Mouse (Mus musculus) midbrain, embryonic 16.5 days (tissue): Measurements from ENCODE around the gene Amhr2. TPM values are rescaled to one million over a fixed set of nuclear protein-coding genes. Genes with fewer than 3 reads are reported as not detected.

ENCODE experiments used
- ATAC-seq: fragments of 200-750 bp; cut with Nextera tagmentation; 2 replicates; pipeline ENCODE4 v1.8.0; 2017; ENCODE audit warnings: moderate TSS enrichment
- H3K27ac ChIP-seq: fragments of 300-500 bp; sonication (generic); 2 replicates; pipeline ENCODE4 v1.5.1; 2014; ENCODE audit warnings: mild to moderate bottlenecking, low read length, mixed read lengths
- H3K27me3 ChIP-seq: fragments of 300-500 bp; sonication (generic); 2 replicates; pipeline ENCODE4 v1.6.1; 2014; ENCODE audit warnings: low read depth, low read length, mixed read lengths; ENCODE audit not compliant: control insufficient read depth, insufficient read depth
- H3K36me3 ChIP-seq: fragments of 300-500 bp; sonication (generic); 2 replicates; pipeline ENCODE4 v1.6.1; 2014; ENCODE audit warnings: mild to moderate bottlenecking, low read length, moderate library complexity, mixed read lengths; ENCODE audit not compliant: control insufficient read depth, insufficient read depth
- H3K4me1 ChIP-seq: fragments of 300-500 bp; sonication (generic); 2 replicates; pipeline ENCODE4 v1.6.1; 2014; ENCODE audit warnings: mild to moderate bottlenecking, low read length, mixed read lengths; ENCODE audit not compliant: control insufficient read depth, insufficient read depth
- H3K4me2 ChIP-seq: fragments of 300-500 bp; sonication (generic); 2 replicates; pipeline ENCODE4 v1.6.1; 2014; ENCODE audit warnings: mild to moderate bottlenecking, low read length, mixed read lengths
- H3K4me3 ChIP-seq: fragments of 300-500 bp; sonication (generic); 2 replicates; pipeline ENCODE4 v1.5.1; 2014; ENCODE audit warnings: low read depth, mild to moderate bottlenecking, low read length, moderate library complexity, mixed read lengths
- H3K9ac ChIP-seq: fragments of 300-500 bp; sonication (generic); 2 replicates; pipeline ENCODE4 v1.6.1; 2014; ENCODE audit warnings: low read depth, low read length, mixed read lengths
- H3K9me3 ChIP-seq: fragments of 300-500 bp; sonication (generic); replicated peaks from 2 replicates; pipeline ENCODE4 v1.6.1; 2014; ENCODE audit warnings: mild to moderate bottlenecking, low read length, mixed read lengths; ENCODE audit not compliant: control insufficient read depth, poor library complexity, severe bottlenecking
- WGBS: fragments of 180-500 bp; shearing (Covaris S2); extraction: QIAGEN DNeasy Blood & Tissue Kit; methylation state at CpG from one replicate; pipeline ENCODE4 v1.1.7; 2014; 5-methylcytosine and 5-hydroxymethylcytosine counted together
- polyA plus RNA-seq: library from polyadenylated mRNA; unstranded; fragments of >200 nt; fragmentation: Nextera tagmentation; extraction: Ambion mirVana; gene quantifications from 2 replicates; pipeline ENCODE4 v1.2.1, GENCODE M21; 2015

The Amhr2 gene
- polyA plus RNA-seq, 1 experiment from 2014 or later = 0.15 TPM

DNA sequence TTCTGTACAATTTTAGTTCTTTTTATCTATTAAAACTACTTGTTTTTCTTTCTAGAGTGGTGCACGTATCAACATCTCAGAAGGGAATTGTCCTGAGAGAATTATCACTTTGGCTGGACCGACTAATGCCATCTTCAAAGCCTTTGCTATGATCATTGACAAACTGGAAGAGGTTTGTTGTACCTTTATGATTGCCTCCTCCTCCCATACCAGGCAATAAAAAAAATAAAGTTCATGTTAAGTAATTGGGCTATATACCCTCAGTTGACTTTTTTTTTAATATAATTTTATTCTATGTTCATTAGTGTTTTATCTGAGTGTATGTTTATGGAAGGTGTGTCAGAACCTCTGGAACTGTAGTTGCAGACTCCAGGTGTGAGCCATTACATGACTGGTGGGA lies 29.4 kb downstream of the Amhr2 start:
- WGBS = 90% methylated on average over 2 of the region's 2 CpGs
- no peaks in the 10 kb centered on the region for H3K27me3 ChIP-seq
- H3K4me3 ChIP-seq = no peak overlapping the region
- no peak overlapping the region for H3K27ac ChIP-seq
- peaks cover 26% of the 10 kb centered on the region for H3K36me3 ChIP-seq
- no peak for ATAC-seq
- H3K9ac ChIP-seq = no peak overlapping the region
- no peaks in the 10 kb centered on the region for H3K9me3 ChIP-seq
- H3K4me2 ChIP-seq = no peak overlapping the region
- H3K4me1 ChIP-seq = peaks cover 16% of the 10 kb centered on the region

- H3K9ac ChIP-seq = no peak overlapping the region
- no peak for ATAC-seq
- no peaks in the 10 kb centered on the region for H3K9me3 ChIP-seq
- H3K4me1 ChIP-seq = no peaks in the 10 kb centered on the region
- H3K27me3 ChIP-seq = no peaks in the 10 kb centered on the region
- H3K36me3 ChIP-seq = peaks cover 39% of the 10 kb centered on the region
- no peak overlapping the region for H3K27ac ChIP-seq
- no peak overlapping the region for H3K4me3 ChIP-seq
- 93% methylated on average over 3 of the region's 3 CpGs for WGBS
- no peak overlapping the region for H3K4me2 ChIP-seq
Measured at GRCm38 (mm10) chr15:102483136-102483535, 38.0 kb downstream of the Amhr2 start.

DNA sequence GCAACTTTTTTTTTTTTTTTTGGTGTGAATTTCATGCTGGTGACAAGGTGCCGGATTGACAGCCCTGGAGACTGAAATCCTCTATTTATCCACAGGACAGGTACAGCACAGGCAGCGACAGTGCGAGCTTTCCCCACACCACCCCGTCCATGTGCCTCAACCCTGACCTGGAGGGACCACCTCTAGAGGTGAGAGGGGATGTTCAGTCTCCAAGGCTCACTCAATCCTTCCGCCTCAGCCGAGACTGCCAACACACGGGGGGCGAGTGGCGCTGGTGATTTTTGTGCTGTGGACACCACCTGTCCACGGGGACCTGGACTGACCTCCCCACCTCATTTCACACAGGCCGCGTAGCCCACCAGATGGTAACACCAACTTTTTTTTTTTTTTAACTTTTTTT lies 40.7 kb downstream of the Amhr2 start:
- no peaks in the 10 kb centered on the region for H3K4me1 ChIP-seq
- H3K9ac ChIP-seq = no peak overlapping the region
- H3K27ac ChIP-seq = no peak overlapping the region
- peaks cover 43% of the 10 kb centered on the region for H3K36me3 ChIP-seq
- ATAC-seq = no peak
- no peaks in the 10 kb centered on the region for H3K27me3 ChIP-seq
- no peaks in the 10 kb centered on the region for H3K9me3 ChIP-seq
- H3K4me3 ChIP-seq = no peak overlapping the region
- 90% methylated on average over 12 of the region's 12 CpGs for WGBS
- H3K4me2 ChIP-seq = no peak overlapping the region

DNA sequence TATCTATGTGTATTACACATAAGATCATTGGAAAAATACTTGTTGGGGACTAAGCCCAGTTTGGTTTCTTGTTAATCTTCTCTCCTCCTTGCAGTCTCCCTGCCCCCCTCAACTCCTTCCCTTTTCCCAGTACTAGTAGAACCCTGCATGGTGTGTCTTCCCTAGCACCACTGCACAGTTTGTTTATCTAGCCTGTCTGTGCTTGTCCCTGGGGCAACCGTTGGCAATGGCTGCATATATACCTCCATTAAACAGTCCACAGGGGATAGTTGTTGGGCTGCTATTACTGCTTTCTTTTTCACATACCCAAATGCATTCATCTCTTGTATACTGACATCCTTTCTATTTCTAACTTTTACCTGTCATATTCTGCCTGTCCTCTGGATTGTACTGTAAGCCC lies 42.5 kb downstream of the Amhr2 start:
- Histone ChIP-seq H3K36me3 (peaks cover 42% of the 10 kb centered on the region), H3K4me2 (no peak overlapping the region), H3K4me1 (no peaks in the 10 kb centered on the region), H3K27ac (no peak overlapping the region), H3K9me3 (no peaks in the 10 kb centered on the region), H3K27me3 (no peaks in the 10 kb centered on the region), H3K4me3 (no peak overlapping the region), H3K9ac (no peak overlapping the region)
- 81% methylated on average over 1 of the region's 1 CpGs for WGBS
- ATAC-seq = no peak

DNA sequence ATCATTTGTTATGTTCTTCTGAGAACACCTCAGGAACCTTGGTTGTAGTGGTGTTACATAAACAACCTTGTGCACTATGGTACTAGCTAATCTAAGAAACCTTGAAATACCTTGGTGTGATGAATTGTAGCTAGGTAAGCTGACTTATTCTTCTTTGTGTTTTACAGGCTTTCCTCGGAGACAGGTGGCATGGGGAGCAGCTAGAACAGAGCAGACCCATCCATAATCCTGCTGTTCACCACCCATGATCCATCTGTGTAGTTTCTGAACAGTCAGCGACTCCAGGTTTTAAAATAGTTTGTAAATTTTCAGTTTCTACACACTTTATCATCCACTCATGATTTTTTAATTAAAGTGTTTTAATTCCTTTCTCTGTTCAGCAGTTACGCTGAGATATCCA lies 53.2 kb downstream of the Amhr2 start:
- no peaks in the 10 kb centered on the region for H3K27me3 ChIP-seq
- no peaks in the 10 kb centered on the region for H3K9me3 ChIP-seq
- H3K9ac ChIP-seq = no peak overlapping the region
- no peak overlapping the region for H3K27ac ChIP-seq
- no peak overlapping the region for H3K4me3 ChIP-seq
- H3K4me2 ChIP-seq = no peak overlapping the region
- peaks cover 46% of the 10 kb centered on the region for H3K36me3 ChIP-seq
- no peak for ATAC-seq
- H3K4me1 ChIP-seq = no peaks in the 10 kb centered on the region
- 88% methylated on average over 3 of the region's 3 CpGs for WGBS

- no peak overlapping the region for H3K27ac ChIP-seq
- WGBS = 74% methylated on average over 3 of the region's 3 CpGs
Measured at GRCm38 (mm10) chr15:102499370-102499769, 54.2 kb downstream of the Amhr2 start.

DNA sequence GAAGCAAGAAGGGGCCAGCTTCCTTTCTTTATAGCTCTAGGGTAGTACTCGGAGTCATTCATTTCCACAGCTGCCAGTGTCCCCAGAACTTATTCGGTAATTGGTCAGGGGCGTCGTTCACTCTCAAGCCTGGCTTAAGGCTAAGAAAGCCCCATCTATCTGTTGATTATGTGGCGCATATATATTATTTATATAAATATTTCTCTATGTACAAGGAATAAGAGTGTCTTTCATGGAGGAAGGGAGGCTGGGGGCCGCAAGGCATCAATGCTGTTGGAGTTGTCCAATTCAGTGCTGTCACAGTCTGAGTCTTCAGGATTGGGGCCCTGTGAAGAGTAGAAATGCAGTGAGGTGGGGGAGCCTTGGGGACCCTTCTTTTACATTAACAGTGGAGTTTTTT lies 54.7 kb downstream of the Amhr2 start:
- H3K4me1 ChIP-seq = no peaks in the 10 kb centered on the region
- H3K27ac ChIP-seq = no peak overlapping the region
- H3K9me3 ChIP-seq = no peaks in the 10 kb centered on the region
- no peak overlapping the region for H3K4me3 ChIP-seq
- H3K4me2 ChIP-seq = no peak overlapping the region
- H3K27me3 ChIP-seq = no peaks in the 10 kb centered on the region
- peaks cover 50% of the 10 kb centered on the region for H3K36me3 ChIP-seq
- no peak for ATAC-seq
- WGBS = 92% methylated on average over 6 of the region's 6 CpGs
- no peak overlapping the region for H3K9ac ChIP-seq

More at GRCm38 (mm10) chr15:102499370-102499769, 54.2 kb downstream of the Amhr2 start:
- Histone ChIP-seq H3K36me3 (peaks cover 46% of the 10 kb centered on the region), H3K4me1 (no peaks in the 10 kb centered on the region), H3K27me3 (no peaks in the 10 kb centered on the region), H3K4me2 (no peak overlapping the region), H3K9ac (no peak overlapping the region), H3K9me3 (no peaks in the 10 kb centered on the region), H3K4me3 (no peak overlapping the region)
- ATAC-seq = no peak

- peaks cover 53% of the 10 kb centered on the region for H3K36me3 ChIP-seq
- no peak for ATAC-seq
- WGBS = 96% methylated on average over 5 of the region's 5 CpGs
Measured at GRCm38 (mm10) chr15:102500479-102500878, 55.3 kb downstream of the Amhr2 start.

DNA sequence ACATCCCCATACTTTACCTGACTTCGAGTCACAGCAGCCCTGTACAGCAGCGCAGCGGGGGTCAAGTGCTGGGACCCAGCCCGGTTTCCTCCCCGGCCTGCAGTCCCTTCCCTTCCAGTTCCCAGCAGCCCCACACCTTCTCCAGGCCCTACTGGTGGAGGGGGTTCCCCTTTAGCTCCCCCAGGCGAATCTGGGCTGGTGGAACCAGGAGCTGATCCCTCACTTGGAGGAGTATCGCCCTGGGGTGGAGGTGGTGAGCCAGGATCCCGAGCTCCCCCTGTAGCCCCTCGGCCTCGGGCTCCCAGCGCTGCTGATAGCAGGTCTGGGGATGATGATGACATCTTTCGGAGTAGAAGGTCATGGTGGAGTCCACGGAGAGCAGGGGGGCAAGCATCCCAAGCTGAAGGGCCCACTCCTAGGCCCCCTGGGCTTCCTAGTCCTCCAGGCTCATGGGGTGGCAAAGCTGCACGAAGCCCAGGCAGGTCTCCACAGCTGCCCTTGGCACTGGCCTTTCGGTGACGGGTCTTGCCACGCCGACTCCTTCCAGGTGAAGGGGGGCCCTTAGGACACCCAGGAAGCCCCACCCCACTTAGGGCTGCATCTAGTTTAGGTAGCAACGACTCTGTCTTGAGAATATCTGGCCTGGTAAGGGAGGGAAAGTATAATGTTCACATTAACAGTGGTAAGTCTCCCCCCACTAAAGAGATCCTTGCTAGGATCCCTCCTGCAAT lies 56.1 kb downstream of the Amhr2 start:
- Histone ChIP-seq H3K4me3 (no peak overlapping the region), H3K9ac (no peak overlapping the region), H3K4me2 (no peak overlapping the region), H3K36me3 (peaks cover 54% of the 10 kb centered on the region), H3K27ac (no peak overlapping the region; the same call in 1 of the 2 replicates), H3K9me3 (no peaks in the 10 kb centered on the region), H3K27me3 (no peaks in the 10 kb centered on the region), H3K4me1 (no peaks in the 10 kb centered on the region)
- peak; percentile 18; the same call in 1 of the 2 replicates for ATAC-seq
- WGBS = 91% methylated on average over 19 of the region's 19 CpGs

More at GRCm38 (mm10) chr15:102500479-102500878, 55.3 kb downstream of the Amhr2 start:
- Histone ChIP-seq H3K4me1 (no peaks in the 10 kb centered on the region), H3K4me2 (no peak overlapping the region), H3K9ac (no peak overlapping the region), H3K27me3 (no peaks in the 10 kb centered on the region), H3K9me3 (no peaks in the 10 kb centered on the region), H3K4me3 (no peak overlapping the region), H3K27ac (no peak overlapping the region)
